Mouse (Mus musculus) sigmoid colon, adult 10 weeks (tissue): Measurements from ENCODE around the gene Rflna. TPM values are rescaled to one million over a fixed set of nuclear protein-coding genes. Genes with fewer than 3 reads are reported as not detected.

Source experiments
- polyA plus RNA-seq: library from polyadenylated mRNA; stranded (reverse); fragments of 350-450 nt; fragmentation: Illumina TruSeq; extraction: RNeasy Lipid Tissue Mini Kit (QIAGEN cat#74804); gene quantifications from one replicate; pipeline ENCODE4 v1.2.3, GENCODE M21; 2014; ENCODE audit warnings: low read depth, low replicate concordance

Gene Rflna
- polyA plus RNA-seq: not detected

DNA sequence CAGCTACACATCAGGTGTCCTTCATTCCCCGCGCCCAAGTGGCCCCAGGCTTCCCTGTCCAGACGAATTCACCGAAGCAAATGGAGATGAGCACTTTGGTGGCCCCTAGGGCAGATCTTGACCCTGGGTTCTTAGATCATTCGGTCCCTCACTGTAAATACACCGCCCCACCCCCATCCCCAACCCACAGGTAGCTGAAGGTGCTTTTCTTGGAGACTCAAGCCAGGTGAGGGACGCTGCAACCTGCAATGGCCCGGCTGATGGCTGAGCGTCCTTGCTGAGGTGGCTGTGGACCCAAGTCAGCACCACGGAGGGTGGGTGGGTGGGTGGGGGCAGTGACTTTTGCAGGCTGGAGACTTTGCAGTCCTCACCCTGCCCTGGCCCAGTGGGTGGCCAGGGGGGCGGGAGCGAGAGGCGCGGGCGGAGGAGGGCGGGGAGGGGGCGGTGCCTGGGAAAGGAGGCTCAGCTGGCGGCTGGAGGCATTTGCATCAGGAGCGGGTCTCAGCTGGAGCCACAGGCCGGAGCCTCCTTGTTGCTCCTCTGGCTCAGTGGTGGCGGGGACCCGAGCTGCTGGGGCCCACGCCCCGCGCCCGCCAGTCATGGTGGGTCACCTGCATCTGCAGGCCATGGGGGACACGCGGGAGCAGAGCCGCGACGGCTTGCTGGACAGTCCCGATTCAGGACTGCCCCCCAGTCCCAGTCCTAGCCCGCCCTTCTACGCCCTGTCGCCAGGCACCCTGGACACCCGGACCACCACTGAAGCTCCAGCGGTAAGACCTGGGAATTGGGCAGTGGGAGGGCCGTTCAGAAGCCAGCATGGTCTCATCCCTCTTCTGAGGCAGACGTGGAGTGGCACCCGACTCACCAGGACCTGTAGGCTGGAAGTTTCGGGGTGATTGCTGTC lies at the start of gene Rflna:
Rflna (plus strand) TSS at position 253 of the 904 bp plus-strand sequence.

Other genes with a start within 250 kb of the Rflna start
- not detected for gene Ccdc92, start 140.8 kb upstream of the Rflna start, polyA plus RNA-seq
- 83.7 TPM for gene Zfp664, start 140.5 kb upstream of the Rflna start, polyA plus RNA-seq
- 0.76 TPM for gene Ncor2, start 176.0 kb downstream of the Rflna start, polyA plus RNA-seq